In genomic region chr3:54797211-54797610, GRCm38 (mm10) we compare ENCODE assay signal across 8 mouse cellular contexts. TPM values are rescaled to one million over a fixed set of nuclear protein-coding genes. Genes with fewer than 3 reads are reported as not detected.
DNase-seq lines count a peak whose midpoint lies in the region; ATAC-seq lines count a peak whose summit lies in the region.

No protein-coding gene starts in this region.

- no peaks in the 10 kb centered on the region for H3K27me3 ChIP-seq in forebrain, embryonic 16.5 days (replicated peaks; ENCODE audit: control insufficient read depth, insufficient read depth, low read length)
- H3K27me3 ChIP-seq in hindbrain, embryonic 15.5 days = no peaks in the 10 kb centered on the region

- no peak overlapping the region for H3K9ac ChIP-seq in forebrain, embryonic 16.5 days (replicated peaks; ENCODE audit: low read depth, low read length)
- H3K9ac ChIP-seq in hindbrain, embryonic 15.5 days = no peak overlapping the region

- H3K4me2 ChIP-seq in forebrain, embryonic 16.5 days (ENCODE audit: low read length) = no peak overlapping the region
- H3K4me2 ChIP-seq in hindbrain, embryonic 15.5 days = peak overlapping the region; percentile 23; the same call in 1 of the 2 replicates

- 0 out of 2 replicates have a peak, but pooled peaks cover 2% of the 10 kb centered on the region for H3K9me3 ChIP-seq in forebrain, embryonic 16.5 days (ENCODE audit: control insufficient read depth, low read length)
- no peaks in the 10 kb centered on the region for H3K9me3 ChIP-seq in hindbrain, embryonic 15.5 days

- no peak overlapping the region for H3K27ac ChIP-seq in forebrain, embryonic 16.5 days (ENCODE audit: low read length)
- no peak overlapping the region for H3K27ac ChIP-seq in hindbrain, embryonic 15.5 days (replicated peaks)

- DNase-seq in adrenal gland, adult (ENCODE audit: inconsistent age in 2 of 2, low spot score in 1 of 2) = peak; percentile 65 to 82
- DNase-seq in adrenal gland, postnatal 4 days (ENCODE audit: low spot score in 2 of 2) = no peak
- DNase-seq in adrenal gland, postnatal 36 days = peak; percentile 63 to 76
- DNase-seq in left cerebral cortex, adult 18-20 months (ENCODE audit: low spot score in 2 of 2) = peak; percentile 51 to 53
- peak; percentile 71 for DNase-seq in lung, postnatal 36 days
- peak; percentile 59 for DNase-seq in right cerebral cortex, adult 18-20 months

- H3K36me3 ChIP-seq in forebrain, embryonic 16.5 days (ENCODE audit: control insufficient read depth, insufficient read depth) = no peaks in the 10 kb centered on the region
- H3K36me3 ChIP-seq in hindbrain, embryonic 15.5 days = no peaks in the 10 kb centered on the region

- H3K4me3 ChIP-seq in forebrain, embryonic 16.5 days (replicated peaks; ENCODE audit: low read length) = no peak overlapping the region
- no peak overlapping the region for H3K4me3 ChIP-seq in hindbrain, embryonic 15.5 days

- no peaks in the 10 kb centered on the region for H3K4me1 ChIP-seq in forebrain, embryonic 16.5 days (replicated peaks; ENCODE audit: control insufficient read depth, insufficient read depth, low read length)
- no peaks in the 10 kb centered on the region for H3K4me1 ChIP-seq in hindbrain, embryonic 15.5 days (replicated peaks)

- WGBS in forebrain, embryonic 16.5 days = 40% methylated on average over 16 of the region's 16 CpGs
- WGBS in hindbrain, embryonic 15.5 days = 35% methylated on average over 16 of the region's 16 CpGs

- ATAC-seq in forebrain, embryonic 16.5 days = peak; percentile 54; the same call in 1 of the 2 replicates
- peak; percentile 76 for ATAC-seq in hindbrain, embryonic 15.5 days (ENCODE audit: low FRiP score, low read depth)

RNA-seq across cellular contexts. Expression of gene Rfxap, which starts 10.4 kb away (rescaled TPM):
- 10 to 100 TPM; 30.5 to 36.7 TPM for total RNA-seq in adrenal gland, postnatal 4 days (2021)
- total RNA-seq in adrenal gland, postnatal 36 days (2021) = 10 to 100 TPM; 27.9 to 44.1 TPM
- 34.9 and 37.6 TPM in 2 replicates for polyA plus RNA-seq in forebrain, embryonic 16.5 days (2015; fragmentation: Nextera tagmentation; extraction: Ambion mirVana)
- polyA plus RNA-seq in hindbrain, embryonic 15.5 days (2015; fragmentation: Nextera tagmentation; extraction: Ambion mirVana) = 44.0 and 45.1 TPM in 2 replicates
- 10 to 100 TPM; 46.9 to 47.2 TPM for total RNA-seq in left cerebral cortex, adult 18-20 months (2021)

RNA-seq across cellular contexts. Expression of gene Smad9, which starts 41.8 kb away (rescaled TPM):
- 10 to 100 TPM; 22.9 to 24.8 TPM for total RNA-seq in adrenal gland, postnatal 4 days (2021)
- 10 to 100 TPM; 21.8 to 36.3 TPM for total RNA-seq in adrenal gland, postnatal 36 days (2021)
- polyA plus RNA-seq in forebrain, embryonic 16.5 days (2015; fragmentation: Nextera tagmentation; extraction: Ambion mirVana) = 0.13 and 0.19 TPM in 2 replicates
- polyA plus RNA-seq in hindbrain, embryonic 15.5 days (2015; fragmentation: Nextera tagmentation; extraction: Ambion mirVana) = 0.85 and 0.91 TPM in 2 replicates
- total RNA-seq in left cerebral cortex, adult 18-20 months (2021) = 10 to 100 TPM in 1 of 2 experiments, 1 to 10 TPM in 1; 7.9 to 10.7 TPM

Comparison
In these comparisons a context has a peak if more than half of its experiments do, and no peak if none do; other contexts are left out.
1. DNase-seq: peak in adrenal gland, adult (2 of 2), adrenal gland, postnatal 36 days (2 of 2), left cerebral cortex, adult 18-20 months (2 of 2), lung, postnatal 36 days (single experiment) and right cerebral cortex, adult 18-20 months (single experiment); none in adrenal gland, postnatal 4 days (0 of 2).